Mouse (Mus musculus) adrenal gland, adult (tissue): ENCODE measurements around the gene Slc4a4.
"Not testable (repeated sequence)": the region's sequence is repeated elsewhere in the genome, so short reads cannot be mapped to it uniquely, and the experiment has no call there.

ENCODE experiments used
- DNase-seq, 2 experiments: peaks; one replicate each; pipeline ENCODE4 v3.0.0; 2022 to 2023; ENCODE audit warnings: low spot score in 1 of 2; ENCODE audit not compliant: inconsistent age in 2 of 2

The Slc4a4 gene

GRCm38 (mm10) chr5:89068072-89068471 lies 181.5 kb downstream of the Slc4a4 start:
- DNase-seq, result no peak

- DNase-seq, result no peak
Measured at GRCm38 (mm10) chr5:89070051-89070450, 183.4 kb downstream of the Slc4a4 start.

GRCm38 (mm10) chr5:89071957-89072356 lies 185.3 kb downstream of the Slc4a4 start:
- DNase-seq, result no peak

GRCm38 (mm10) chr5:89077711-89078110 lies 191.1 kb downstream of the Slc4a4 start:
- DNase-seq, result no peak

GRCm38 (mm10) chr5:89083476-89083875 lies 196.9 kb downstream of the Slc4a4 start:
- DNase-seq, result no peak

GRCm38 (mm10) chr5:89087916-89088315 lies 201.3 kb downstream of the Slc4a4 start:
- DNase-seq, result no peak

- DNase-seq, result no peak
Measured at GRCm38 (mm10) chr5:89088462-89088861, 201.8 kb downstream of the Slc4a4 start.

GRCm38 (mm10) chr5:89090131-89090530 lies 203.5 kb downstream of the Slc4a4 start:
- DNase-seq, result no peak

GRCm38 (mm10) chr5:89096371-89096770 lies 209.8 kb downstream of the Slc4a4 start:
- no peak for DNase-seq

- DNase-seq, result no peak
Measured at GRCm38 (mm10) chr5:89097291-89097690, 210.7 kb downstream of the Slc4a4 start.

GRCm38 (mm10) chr5:89098121-89098520 lies 211.5 kb downstream of the Slc4a4 start:
- no peak for DNase-seq

- no peak for DNase-seq
Measured at GRCm38 (mm10) chr5:89099886-89100285, 213.3 kb downstream of the Slc4a4 start.

- DNase-seq, result no peak
Measured at GRCm38 (mm10) chr5:89102560-89102959, 215.9 kb downstream of the Slc4a4 start.

- DNase-seq, result no peak
Measured at GRCm38 (mm10) chr5:89105346-89105745, 218.7 kb downstream of the Slc4a4 start.

GRCm38 (mm10) chr5:89106217-89106616 lies 219.6 kb downstream of the Slc4a4 start:
- DNase-seq, result no peak

GRCm38 (mm10) chr5:89108809-89109208 lies 222.2 kb downstream of the Slc4a4 start:
- DNase-seq, result no peak

- no peak for DNase-seq
Measured at GRCm38 (mm10) chr5:89109832-89110231, 223.2 kb downstream of the Slc4a4 start.

- DNase-seq, result not testable (repeated sequence)
Measured at GRCm38 (mm10) chr5:89111987-89112386, 225.4 kb downstream of the Slc4a4 start.

GRCm38 (mm10) chr5:89120881-89121280 lies 234.3 kb downstream of the Slc4a4 start:
- DNase-seq, result no peak

- peak in 1 of 2 experiments; percentile 51 for DNase-seq
Measured at GRCm38 (mm10) chr5:89123270-89123903, 236.8 kb downstream of the Slc4a4 start.

GRCm38 (mm10) chr5:89128210-89128609 lies 241.6 kb downstream of the Slc4a4 start:
- DNase-seq, result no peak

GRCm38 (mm10) chr5:89135776-89136175 lies 249.2 kb downstream of the Slc4a4 start:
- DNase-seq, result no peak

- DNase-seq, result peak in 1 of 2 experiments; percentile 35
Measured at GRCm38 (mm10) chr5:89140070-89140469, 253.5 kb downstream of the Slc4a4 start.
